Mouse (Mus musculus): ENCODE measurements around the gene Lmf1. TPM values are rescaled to one million over a fixed set of nuclear protein-coding genes. Genes with fewer than 3 reads are reported as not detected.

Lmf1 gene
- polyA plus RNA-seq, 1 experiment: 36.3 TPM

GRCm38 (mm10) chr17:25555666-25556629 lies 22.9 kb upstream of the Lmf1 start:
- no peak overlapping the region for H3K4me3 ChIP-seq
- no peaks in the 10 kb centered on the region for H3K27me3 ChIP-seq (ENCODE audit: control insufficient read depth, insufficient read depth, insufficient read length)
- TF ChIP-seq POLR2AphosphoS2 (IDR thresholded peaks at IDR 0.05; ENCODE audit: insufficient read length, low read depth) (no peak), TCF12 (IDR thresholded peaks at IDR 0.05; ENCODE audit: insufficient read depth, poor library complexity, severe bottlenecking) (no peak), CEBPB (IDR thresholded peaks at IDR 0.05; ENCODE audit: insufficient read depth, poor library complexity, severe bottlenecking) (no peak), POLR2A (IDR thresholded peaks at IDR 0.05; ENCODE audit: insufficient read length, low read depth) (no peak), MYOD1 (IDR thresholded peaks at IDR 0.05; ENCODE audit: control insufficient read depth in 1 of 3, insufficient read length in 2 of 3, low read depth in 2 of 3) (peak in 2 of 3 experiments; percentile 39 to 61), TCF3 (IDR thresholded peaks at IDR 0.05; ENCODE audit: insufficient read length, low read depth) (no peak), REST (IDR thresholded peaks at IDR 0.05; ENCODE audit: insufficient read depth, insufficient read length) (no peak), USF1 (IDR thresholded peaks at IDR 0.05; ENCODE audit: low read depth) (no peak), SRF (IDR thresholded peaks at IDR 0.05; ENCODE audit: control insufficient read depth, insufficient read length, low read depth) (no peak), MAX (IDR thresholded peaks at IDR 0.05; ENCODE audit: low read depth) (no peak), MYOG (IDR thresholded peaks at IDR 0.05; ENCODE audit: control insufficient read depth in 1 of 3, insufficient read depth in 1 of 3, insufficient read length in 2 of 3, low read depth in 2 of 3) (peak in 1 of 3 experiments; percentile 34)

GRCm38 (mm10) chr17:25556630-25557354 lies 22.1 kb upstream of the Lmf1 start:
- H3K4me2 ChIP-seq (ENCODE audit: low read depth): peak overlapping the region; percentile 74
- H3ac ChIP-seq (ENCODE audit: control insufficient read depth, insufficient read length): no peak overlapping the region
- no peak overlapping the region for H3K4me3 ChIP-seq
- no peaks in the 10 kb centered on the region for H3K36me3 ChIP-seq (ENCODE audit: control insufficient read depth, insufficient read depth)
- no peaks in the 10 kb centered on the region for H3K27me3 ChIP-seq (ENCODE audit: control insufficient read depth, insufficient read depth, insufficient read length)
- H3K79me2 ChIP-seq (ENCODE audit: control insufficient read depth, insufficient read depth): no peaks in the 10 kb centered on the region
- TF ChIP-seq USF1 (IDR thresholded peaks at IDR 0.05; ENCODE audit: low read depth): no peak
- peak in 1 of 3 experiments; percentile 4 for TF ChIP-seq MYOD1 (IDR thresholded peaks at IDR 0.05; ENCODE audit: control insufficient read depth in 1 of 3, insufficient read length in 2 of 3, low read depth in 2 of 3)
- TF ChIP-seq MYOG (IDR thresholded peaks at IDR 0.05; ENCODE audit: control insufficient read depth in 1 of 3, insufficient read depth in 1 of 3, insufficient read length in 2 of 3, low read depth in 2 of 3): no peak
- no peak for TF ChIP-seq E2F4 (IDR thresholded peaks at IDR 0.05; ENCODE audit: insufficient read depth)

More at GRCm38 (mm10) chr17:25555666-25556629, 22.9 kb upstream of the Lmf1 start:
- Histone ChIP-seq H3K79me2 (ENCODE audit: control insufficient read depth, insufficient read depth) (no peaks in the 10 kb centered on the region), H3ac (ENCODE audit: control insufficient read depth, insufficient read length) (no peak overlapping the region), H3K36me3 (ENCODE audit: control insufficient read depth, insufficient read depth) (no peaks in the 10 kb centered on the region), H3K4me2 (ENCODE audit: low read depth) (peak overlapping the region; percentile 74)

- TF ChIP-seq E2F4 (IDR thresholded peaks at IDR 0.05; ENCODE audit: insufficient read depth) (no peak), TCF12 (IDR thresholded peaks at IDR 0.05; ENCODE audit: insufficient read depth, poor library complexity, severe bottlenecking) (no peak), MAX (IDR thresholded peaks at IDR 0.05; ENCODE audit: low read depth) (no peak), MYOG (IDR thresholded peaks at IDR 0.05; ENCODE audit: control insufficient read depth in 1 of 3, insufficient read depth in 1 of 3, insufficient read length in 2 of 3, low read depth in 2 of 3) (no peak), POLR2A (IDR thresholded peaks at IDR 0.05; ENCODE audit: insufficient read length, low read depth) (no peak), CEBPB (IDR thresholded peaks at IDR 0.05; ENCODE audit: insufficient read depth, poor library complexity, severe bottlenecking) (no peak), POLR2AphosphoS2 (IDR thresholded peaks at IDR 0.05; ENCODE audit: insufficient read length, low read depth) (no peak), SRF (IDR thresholded peaks at IDR 0.05; ENCODE audit: control insufficient read depth, insufficient read length, low read depth) (no peak), MYOD1 (IDR thresholded peaks at IDR 0.05; ENCODE audit: control insufficient read depth in 1 of 3, insufficient read length in 2 of 3, low read depth in 2 of 3) (no peak), REST (IDR thresholded peaks at IDR 0.05; ENCODE audit: insufficient read depth, insufficient read length) (no peak), TCF3 (IDR thresholded peaks at IDR 0.05; ENCODE audit: insufficient read length, low read depth) (no peak), USF1 (IDR thresholded peaks at IDR 0.05; ENCODE audit: low read depth) (no peak)
- Histone ChIP-seq H3ac (ENCODE audit: control insufficient read depth, insufficient read length) (no peak overlapping the region), H3K79me2 (ENCODE audit: control insufficient read depth, insufficient read depth) (no peaks in the 10 kb centered on the region), H3K36me3 (ENCODE audit: control insufficient read depth, insufficient read depth) (no peaks in the 10 kb centered on the region), H3K27me3 (ENCODE audit: control insufficient read depth, insufficient read depth, insufficient read length) (no peaks in the 10 kb centered on the region), H3K4me3 (no peak overlapping the region), H3K4me2 (ENCODE audit: low read depth) (no peak overlapping the region)
Measured at GRCm38 (mm10) chr17:25559634-25560033, 19.3 kb upstream of the Lmf1 start.

GRCm38 (mm10) chr17:25560554-25561222 lies 18.2 kb upstream of the Lmf1 start:
- H3ac ChIP-seq (ENCODE audit: control insufficient read depth, insufficient read length): no peak overlapping the region
- no peaks in the 10 kb centered on the region for H3K36me3 ChIP-seq (ENCODE audit: control insufficient read depth, insufficient read depth)
- peak overlapping the region; percentile 32 for H3K4me2 ChIP-seq (ENCODE audit: low read depth)
- no peak overlapping the region for H3K4me3 ChIP-seq
- no peak for TF ChIP-seq TCF12 (IDR thresholded peaks at IDR 0.05; ENCODE audit: insufficient read depth, poor library complexity, severe bottlenecking)
- no peak for TF ChIP-seq E2F4 (IDR thresholded peaks at IDR 0.05; ENCODE audit: insufficient read depth)
- TF ChIP-seq MAX (IDR thresholded peaks at IDR 0.05; ENCODE audit: low read depth): no peak
- TF ChIP-seq POLR2AphosphoS2 (IDR thresholded peaks at IDR 0.05; ENCODE audit: insufficient read length, low read depth): no peak
- TF ChIP-seq USF1 (IDR thresholded peaks at IDR 0.05; ENCODE audit: low read depth): no peak
- TF ChIP-seq MYOG (IDR thresholded peaks at IDR 0.05; ENCODE audit: control insufficient read depth in 1 of 3, insufficient read depth in 1 of 3, insufficient read length in 2 of 3, low read depth in 2 of 3): no peak
- TF ChIP-seq POLR2A (IDR thresholded peaks at IDR 0.05; ENCODE audit: insufficient read length, low read depth): no peak
- TF ChIP-seq TCF3 (IDR thresholded peaks at IDR 0.05; ENCODE audit: insufficient read length, low read depth): no peak
- no peak for TF ChIP-seq CEBPB (IDR thresholded peaks at IDR 0.05; ENCODE audit: insufficient read depth, poor library complexity, severe bottlenecking)
- TF ChIP-seq REST (IDR thresholded peaks at IDR 0.05; ENCODE audit: insufficient read depth, insufficient read length): no peak
- TF ChIP-seq MYOD1 (IDR thresholded peaks at IDR 0.05; ENCODE audit: control insufficient read depth in 1 of 3, insufficient read length in 2 of 3, low read depth in 2 of 3): no peak
- TF ChIP-seq SRF (IDR thresholded peaks at IDR 0.05; ENCODE audit: control insufficient read depth, insufficient read length, low read depth): no peak
- no peaks in the 10 kb centered on the region for H3K79me2 ChIP-seq (ENCODE audit: control insufficient read depth, insufficient read depth)
- H3K27me3 ChIP-seq (ENCODE audit: control insufficient read depth, insufficient read depth, insufficient read length): no peaks in the 10 kb centered on the region
